Mouse (Mus musculus) kidney, postnatal 0 days (tissue): ENCODE data around the gene Pigk. TPM values are rescaled to one million over a fixed set of nuclear protein-coding genes. Genes with fewer than 3 reads are reported as not detected.

ENCODE experiments used
- ATAC-seq: fragments of 200-750 bp; cut with Nextera tagmentation; replicated peaks from 2 replicates; pipeline ENCODE4 v1.8.0; 2017; ENCODE audit warnings: low read depth, moderate number of reproducible peaks, moderate TSS enrichment, moderate library complexity; ENCODE audit not compliant: low FRiP score
- DNase-seq: peaks from one replicate; pipeline ENCODE4 v3.0.0-alpha.2; 2016; ENCODE audit warnings: low spot score
- H3K27ac ChIP-seq: fragments of 300-500 bp; sonication (generic); 2 replicates; pipeline ENCODE4 v1.5.1; 2014; ENCODE audit warnings: mild to moderate bottlenecking
- H3K27me3 ChIP-seq: fragments of 300-500 bp; sonication (generic); 2 replicates; pipeline ENCODE4 v1.6.1; 2014; ENCODE audit warnings: low read length, mixed read lengths; ENCODE audit not compliant: insufficient read depth
- H3K36me3 ChIP-seq: fragments of 300-500 bp; sonication (generic); 2 replicates; pipeline ENCODE4 v1.6.1; 2014; ENCODE audit warnings: low read length, mixed read lengths; ENCODE audit not compliant: insufficient read depth
- H3K4me1 ChIP-seq: fragments of 300-500 bp; sonication (generic); replicated peaks from 2 replicates; pipeline ENCODE4 v1.6.1; 2014; ENCODE audit warnings: antibody characterized with exemption, low read length, mixed read lengths; ENCODE audit not compliant: insufficient read depth
- H3K4me2 ChIP-seq: fragments of 300-500 bp; sonication (generic); 2 replicates; pipeline ENCODE4 v1.6.1; 2014; ENCODE audit warnings: mild to moderate bottlenecking, low read length, moderate library complexity, mixed read lengths
- H3K4me3 ChIP-seq: fragments of 300-500 bp; sonication (generic); replicated peaks from 2 replicates; pipeline ENCODE4 v1.5.1; 2014; ENCODE audit warnings: low read depth, low read length
- H3K9ac ChIP-seq: fragments of 300-500 bp; sonication (generic); 2 replicates; pipeline ENCODE4 v1.6.1; 2014; ENCODE audit warnings: low read depth, low read length
- H3K9me3 ChIP-seq: fragments of 300-500 bp; sonication (generic); replicated peaks from 2 replicates; pipeline ENCODE4 v1.6.1; 2016; ENCODE audit warnings: low read length, inconsistent platforms, mixed read lengths
- CTCF ChIP-seq: IDR thresholded peaks from 2 replicates; pipeline ENCODE4 v1.5.1; 2016; ENCODE audit warnings: antibody characterized with exemption, low read depth, mild to moderate bottlenecking, moderate library complexity
- WGBS: fragments of 180-500 bp; shearing (Covaris S2); extraction: QIAGEN DNeasy Blood & Tissue Kit; methylation state at CpG from one replicate; pipeline ENCODE4 v1.1.7; 2014; 5-methylcytosine and 5-hydroxymethylcytosine counted together
- polyA plus RNA-seq: library from polyadenylated mRNA; unstranded; fragments of >200 nt; fragmentation: Nextera tagmentation; extraction: Ambion mirVana; gene quantifications from 2 replicates; pipeline ENCODE4 v1.2.1, GENCODE M21; 2015

Gene Pigk
- polyA plus RNA-seq, 1 experiment from 2014 or later, result 48.5 TPM

GRCm38 (mm10) chr3:152929788-152930281, 215.9 kb downstream of the Pigk start:
- H3K27ac ChIP-seq, result no peak overlapping the region
- ATAC-seq (no peak), DNase-seq (no peak)
- H3K36me3 ChIP-seq, result no peaks in the 10 kb centered on the region
- no peak overlapping the region for H3K9ac ChIP-seq
- H3K27me3 ChIP-seq, result no peaks in the 10 kb centered on the region
- H3K4me3 ChIP-seq, result no peak overlapping the region
- H3K9me3 ChIP-seq, result no peaks in the 10 kb centered on the region
- 83% methylated on average over 7 of the region's 7 CpGs for WGBS
- no peak for TF ChIP-seq CTCF
- H3K4me1 ChIP-seq, result no peaks in the 10 kb centered on the region; the same call in 1 of the 2 replicates
- H3K4me2 ChIP-seq, result no peak overlapping the region

GRCm38 (mm10) chr3:152931354-152931753, 217.5 kb downstream of the Pigk start:
- Histone ChIP-seq H3K9ac (no peak overlapping the region), H3K27ac (no peak overlapping the region), H3K4me2 (no peak overlapping the region), H3K9me3 (no peaks in the 10 kb centered on the region), H3K4me1 (no peaks in the 10 kb centered on the region; the same call in 1 of the 2 replicates), H3K27me3 (no peaks in the 10 kb centered on the region), H3K36me3 (no peaks in the 10 kb centered on the region), H3K4me3 (no peak overlapping the region)
- ATAC-seq (no peak), DNase-seq (no peak)
- 84% methylated on average over 3 of the region's 3 CpGs for WGBS
- no peak for TF ChIP-seq CTCF

- no peaks in the 10 kb centered on the region for H3K9me3 ChIP-seq
- no peaks in the 10 kb centered on the region for H3K27me3 ChIP-seq
- TF ChIP-seq CTCF, result no peak
- WGBS, result 62% methylated on average over 4 of the region's 4 CpGs
- ATAC-seq (no peak), DNase-seq (no peak)
- H3K4me3 ChIP-seq, result no peak overlapping the region
- H3K4me1 ChIP-seq, result no peaks in the 10 kb centered on the region; the same call in 1 of the 2 replicates
- H3K9ac ChIP-seq, result no peak overlapping the region
- H3K36me3 ChIP-seq, result no peaks in the 10 kb centered on the region
- no peak overlapping the region for H3K4me2 ChIP-seq
- H3K27ac ChIP-seq, result no peak overlapping the region
Measured at GRCm38 (mm10) chr3:152932096-152932495, 218.2 kb downstream of the Pigk start.

GRCm38 (mm10) chr3:152932544-152932943, 218.6 kb downstream of the Pigk start:
- no peaks in the 10 kb centered on the region for H3K9me3 ChIP-seq
- H3K9ac ChIP-seq, result no peak overlapping the region
- DNase-seq (no peak), ATAC-seq (no peak)
- TF ChIP-seq CTCF, result no peak
- H3K27ac ChIP-seq, result no peak overlapping the region
- H3K27me3 ChIP-seq, result no peaks in the 10 kb centered on the region
- H3K4me3 ChIP-seq, result no peak overlapping the region
- no peaks in the 10 kb centered on the region for H3K36me3 ChIP-seq
- 91% methylated on average over 2 of the region's 2 CpGs for WGBS
- no peaks in the 10 kb centered on the region; the same call in 1 of the 2 replicates for H3K4me1 ChIP-seq
- no peak overlapping the region for H3K4me2 ChIP-seq

GRCm38 (mm10) chr3:152933737-152934136, 219.8 kb downstream of the Pigk start:
- ATAC-seq, result no peak

GRCm38 (mm10) chr3:152936313-152936712, 222.4 kb downstream of the Pigk start:
- H3K4me2 ChIP-seq, result no peak overlapping the region
- no peak overlapping the region for H3K27ac ChIP-seq
- no peaks in the 10 kb centered on the region for H3K36me3 ChIP-seq
- H3K4me3 ChIP-seq, result no peak overlapping the region
- WGBS, result 93% methylated on average over 3 of the region's 3 CpGs
- DNase-seq, result no peak
- TF ChIP-seq CTCF, result no peak
- H3K4me1 ChIP-seq, result no peaks in the 10 kb centered on the region
- ATAC-seq, result no peak
- no peak overlapping the region for H3K9ac ChIP-seq
- no peaks in the 10 kb centered on the region for H3K9me3 ChIP-seq
- no peaks in the 10 kb centered on the region for H3K27me3 ChIP-seq

More at GRCm38 (mm10) chr3:152933737-152934136, 219.8 kb downstream of the Pigk start:
- no peak for DNase-seq
- no peak overlapping the region for H3K27ac ChIP-seq
- no peak overlapping the region for H3K9ac ChIP-seq
- H3K27me3 ChIP-seq, result no peaks in the 10 kb centered on the region
- 97% methylated on average over 3 of the region's 3 CpGs for WGBS
- H3K4me1 ChIP-seq, result no peaks in the 10 kb centered on the region; the same call in 1 of the 2 replicates
- H3K36me3 ChIP-seq, result no peaks in the 10 kb centered on the region
- H3K4me2 ChIP-seq, result no peak overlapping the region
- no peak for TF ChIP-seq CTCF
- no peaks in the 10 kb centered on the region for H3K9me3 ChIP-seq
- H3K4me3 ChIP-seq, result no peak overlapping the region

- H3K4me2 ChIP-seq, result no peak overlapping the region
- DNase-seq, result no peak
- no peak overlapping the region for H3K4me3 ChIP-seq
- H3K27ac ChIP-seq, result no peak overlapping the region
- no peak for TF ChIP-seq CTCF
- no peaks in the 10 kb centered on the region for H3K36me3 ChIP-seq
- H3K4me1 ChIP-seq, result no peaks in the 10 kb centered on the region
- H3K9ac ChIP-seq, result no peak overlapping the region
- H3K9me3 ChIP-seq, result no peaks in the 10 kb centered on the region
- 67% methylated on average over 5 of the region's 5 CpGs for WGBS
- H3K27me3 ChIP-seq, result no peaks in the 10 kb centered on the region
- no peak for ATAC-seq
Measured at GRCm38 (mm10) chr3:152941671-152942070, 227.8 kb downstream of the Pigk start.
